Mouse (Mus musculus) brain, embryonic 14.5 days (tissue): Measurements from ENCODE around the gene Cd276.

Experiments
- CTCF ChIP-seq: fragments of 200-500 bp; IDR thresholded peaks from 2 replicates; pipeline ENCODE4 v1.5.1; 2012; ENCODE audit warnings: inconsistent platforms, mild to moderate bottlenecking, moderate library complexity, borderline replicate concordance; ENCODE audit not compliant: insufficient read depth, insufficient read length; ENCODE audit errors: extremely low read depth
- POLR2A ChIP-seq: fragments of 200-500 bp; IDR thresholded peaks from 2 replicates; pipeline ENCODE4 v1.6.1; 2012; ENCODE audit warnings: mild to moderate bottlenecking, inconsistent platforms, borderline replicate concordance; ENCODE audit not compliant: poor library complexity, insufficient read depth, insufficient read length, severe bottlenecking; ENCODE audit errors: extremely low read depth

- TF ChIP-seq CTCF: no peak
- TF ChIP-seq POLR2A: no peak
Measured at GRCm38 (mm10) chr9:58521883-58522423, 33.3 kb downstream of the Cd276 start.
